26 mouse cellular contexts compared by ENCODE assay signal in the genomic region with DNA sequence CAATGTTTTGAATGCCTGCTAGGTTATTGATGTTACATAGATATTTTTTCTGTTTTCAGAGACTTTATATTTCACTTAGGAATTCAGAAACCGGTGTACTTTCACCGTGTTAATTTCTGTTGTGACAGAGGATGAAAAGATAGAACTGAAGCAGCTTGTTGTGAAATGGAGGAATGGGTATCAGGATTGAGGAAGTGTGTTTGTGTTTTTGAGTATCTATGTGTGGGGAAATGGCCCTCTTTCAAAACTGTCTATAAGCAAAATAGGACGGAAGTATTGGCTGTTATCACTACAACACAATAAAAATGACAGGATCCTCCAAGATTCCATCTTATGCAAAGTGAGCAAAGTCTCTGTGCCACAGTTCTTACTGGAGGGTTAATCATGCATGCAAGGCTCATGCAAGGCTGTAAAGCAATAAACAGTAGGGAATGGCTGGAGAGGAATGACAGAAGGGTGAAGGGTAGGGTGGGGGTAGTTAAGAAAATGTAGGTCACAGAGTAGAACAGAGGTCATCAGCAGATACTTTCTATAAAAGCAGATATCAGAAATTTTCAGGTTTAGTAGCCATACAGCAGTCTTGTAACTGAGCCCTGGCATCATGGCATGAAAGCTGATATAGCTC.
DNase-seq lines count a peak whose midpoint lies in the region; ATAC-seq and TF ChIP-seq lines count a peak whose summit lies in the region.
"Had no signal": no experiment of that assay in that cellular context is flagged by ENCODE, and none has a peak within 500 bp of the region (broad histone marks: within the 10 kb centered on the region; RNA-seq: fewer than 3 reads in every experiment).

No protein-coding gene starts in this region.

- no peak overlapping the region for H3K27ac ChIP-seq in intestine, embryonic 14.5 days (ENCODE audit: low read depth)
- peak overlapping the region; percentile 50 for H3K27ac ChIP-seq in intestine, postnatal 0 days (ENCODE audit: low read depth, low read length)
- peak overlapping the region; percentile 47; the same call in 1 of the 2 replicates for H3K27ac ChIP-seq in small intestine, adult 2 months (ENCODE audit: insufficient read depth, low read depth, low read length)
- no peak overlapping the region for H3K27ac ChIP-seq in heart, embryonic 10.5 days
- H3K27ac ChIP-seq: embryonic facial prominence, embryonic 10.5 days; embryonic facial prominence, embryonic 13.5 days; forebrain, embryonic 12.5 days; forebrain, embryonic 15.5 days; heart, adult 2 months; hindbrain, embryonic 14.5 days; hindbrain, postnatal 0 days had no signal

- H3K36me3 ChIP-seq in intestine, embryonic 14.5 days (ENCODE audit: control insufficient read depth, insufficient read depth, low read length): peaks cover 11% of the 10 kb centered on the region; the same call in 1 of the 2 replicates
- peaks cover 12% of the 10 kb centered on the region; the same call in 1 of the 2 replicates for H3K36me3 ChIP-seq in intestine, postnatal 0 days (ENCODE audit: control insufficient read depth, insufficient read depth)
- peaks cover 20% of the 10 kb centered on the region for H3K36me3 ChIP-seq in small intestine, adult 2 months (ENCODE audit: control insufficient read depth, insufficient read depth, low read length)
- peaks cover 8% of the 10 kb centered on the region; the same call in 1 of the 2 replicates for H3K36me3 ChIP-seq in heart, embryonic 10.5 days
- H3K36me3 ChIP-seq: embryonic facial prominence, embryonic 13.5 days; forebrain, embryonic 12.5 days; forebrain, embryonic 15.5 days had no signal

- H3K4me3 ChIP-seq in intestine, embryonic 14.5 days (ENCODE audit: low read depth, low read length): no peak overlapping the region
- no peak overlapping the region for H3K4me3 ChIP-seq in intestine, postnatal 0 days (ENCODE audit: low read depth, low read length)
- no peak overlapping the region for H3K4me3 ChIP-seq in small intestine, adult 2 months (ENCODE audit: low read depth, low read length)
- H3K4me3 ChIP-seq in heart, embryonic 10.5 days: no peak overlapping the region
- H3K4me3 ChIP-seq: embryonic facial prominence, embryonic 10.5 days; embryonic facial prominence, embryonic 13.5 days; erythroblast, embryonic 14.5 days; forebrain, embryonic 12.5 days; forebrain, embryonic 15.5 days; heart, adult 2 months had no signal

- no peaks in the 10 kb centered on the region for H3K27me3 ChIP-seq in intestine, embryonic 14.5 days (replicated peaks; ENCODE audit: control insufficient read depth, insufficient read depth, low read length)
- H3K27me3 ChIP-seq in intestine, postnatal 0 days (replicated peaks; ENCODE audit: control insufficient read depth, insufficient read depth, low read length): no peaks in the 10 kb centered on the region
- H3K27me3 ChIP-seq in small intestine, adult 2 months (ENCODE audit: control insufficient read depth, insufficient read depth, low read length): no peaks in the 10 kb centered on the region
- no peaks in the 10 kb centered on the region for H3K27me3 ChIP-seq in heart, embryonic 10.5 days (ENCODE audit: insufficient read depth, poor library complexity, severe bottlenecking)
- H3K27me3 ChIP-seq: embryonic facial prominence, embryonic 13.5 days; forebrain, embryonic 12.5 days; forebrain, embryonic 15.5 days; Patski had no signal

- intact Hi-C loops in heart, postnatal 10 days (cut with DNase I): no loop called here

- DNase-seq in intestine, embryonic 14.5 days (ENCODE audit: low spot score): no peak
- DNase-seq in heart, postnatal 10 days: no peak
- no peak for DNase-seq in testis, postnatal 10 days (ENCODE audit: low spot score)
- no peak for DNase-seq in heart, embryonic 10.5 days (ENCODE audit: low spot score)
- DNase-seq: adrenal gland, postnatal 10 days; cerebellum, adult 11 months; cerebellum, adult 2 months; cerebellum, adult 9-11 months; cerebellum, postnatal 25 days; embryo, embryonic 11 days; gastrocnemius, postnatal 25 days; heart, adult 2 months; heart, postnatal 36 days had no signal

- 0 out of 2 replicates have a peak, but pooled peaks have one; percentile 15 for ATAC-seq in common myeloid progenitor, adult 5-6 weeks (replicated peaks; ENCODE audit: low read depth, poor library complexity, severe bottlenecking)
- peak; percentile 84; the same call in 1 of the 2 replicates for ATAC-seq in intestine, embryonic 14.5 days (replicated peaks; ENCODE audit: low FRiP score, low TSS enrichment, low read depth)
- ATAC-seq in intestine, postnatal 0 days: peak; percentile 99
- ATAC-seq: forebrain, embryonic 15.5 days; hindbrain, postnatal 0 days; inflammation-experienced regulatory T-cells, adult 6 months; Patski had no signal

- H3K4me2 ChIP-seq in intestine, embryonic 14.5 days (ENCODE audit: low read length): no peak overlapping the region
- no peak overlapping the region for H3K4me2 ChIP-seq in intestine, postnatal 0 days (replicated peaks; ENCODE audit: low read depth)
- H3K4me2 ChIP-seq: embryonic facial prominence, embryonic 13.5 days; forebrain, embryonic 12.5 days; forebrain, embryonic 15.5 days; heart, embryonic 11.5 days; hindbrain, embryonic 14.5 days had no signal

- no peak overlapping the region for H3K9ac ChIP-seq in intestine, embryonic 14.5 days (ENCODE audit: low read length)
- no peak overlapping the region for H3K9ac ChIP-seq in intestine, postnatal 0 days (ENCODE audit: low read depth, low read length)
- H3K9ac ChIP-seq: embryonic facial prominence, embryonic 13.5 days; forebrain, embryonic 12.5 days; forebrain, embryonic 15.5 days; hindbrain, embryonic 14.5 days had no signal

- 81% methylated on average over 3 of the region's 3 CpGs for WGBS in intestine, embryonic 14.5 days
- 35% methylated on average over 3 of the region's 3 CpGs for WGBS in intestine, postnatal 0 days
- WGBS in small intestine, adult 2 months: 29% methylated on average over 3 of the region's 3 CpGs
- 92% methylated on average over 3 of the region's 3 CpGs for WGBS in heart, embryonic 10.5 days

- H3K4me1 ChIP-seq in intestine, embryonic 14.5 days (replicated peaks; ENCODE audit: control insufficient read depth, insufficient read depth, low read length): no peaks in the 10 kb centered on the region
- H3K4me1 ChIP-seq in intestine, postnatal 0 days (replicated peaks; ENCODE audit: control insufficient read depth, insufficient read depth, low read length): no peaks in the 10 kb centered on the region
- peaks cover 5% of the 10 kb centered on the region; the same call in 1 of the 2 replicates for H3K4me1 ChIP-seq in small intestine, adult 2 months (ENCODE audit: control insufficient read depth, insufficient read depth, insufficient read length, low read length)
- H3K4me1 ChIP-seq in heart, embryonic 10.5 days: no peaks in the 10 kb centered on the region
- H3K4me1 ChIP-seq: embryonic facial prominence, embryonic 10.5 days; embryonic facial prominence, embryonic 13.5 days; forebrain, embryonic 12.5 days; forebrain, embryonic 15.5 days had no signal

- no peaks in the 10 kb centered on the region for H3K9me3 ChIP-seq in intestine, embryonic 14.5 days (ENCODE audit: control insufficient read depth, low read length)
- no peaks in the 10 kb centered on the region for H3K9me3 ChIP-seq in intestine, postnatal 0 days (ENCODE audit: control insufficient read depth)
- H3K9me3 ChIP-seq in heart, embryonic 10.5 days: no peaks in the 10 kb centered on the region
- H3K9me3 ChIP-seq: embryonic facial prominence, embryonic 10.5 days; embryonic facial prominence, embryonic 13.5 days; forebrain, embryonic 12.5 days; forebrain, embryonic 15.5 days had no signal

- no peak for TF ChIP-seq POLR2A in small intestine, adult 2 months (IDR thresholded peaks at IDR 0.05; ENCODE audit: low read depth, low read length)

- TF ChIP-seq CTCF in intestine, postnatal 0 days (IDR thresholded peaks at IDR 0.05; ENCODE audit: low read depth): no peak
- TF ChIP-seq CTCF in small intestine, adult 2 months (IDR thresholded peaks at IDR 0.05; ENCODE audit: extremely low read depth, insufficient read length, insufficient replicate concordance, low read depth, low read length): no peak

Comparison
In these comparisons a context has a peak if more than half of its experiments do, and no peak if none do; other contexts are left out.
1. H3K27ac ChIP-seq: peak in intestine, postnatal 0 days (single experiment) and small intestine, adult 2 months (single experiment); none in intestine, embryonic 14.5 days (single experiment) and heart, embryonic 10.5 days (single experiment).
2. ATAC-seq: peak in every context shown above with its lines; median percentile 99 in intestine, postnatal 0 days; 84 in intestine, embryonic 14.5 days; 15 in common myeloid progenitor, adult 5-6 weeks.